Mouse (Mus musculus) neural tube, embryonic 15.5 days (tissue): ENCODE results near the gene Sephs1. TPM values are rescaled to one million over a fixed set of nuclear protein-coding genes. Genes with fewer than 3 reads are reported as not detected.

Source experiments
- ATAC-seq: fragments of 200-750 bp; cut with Nextera tagmentation; 2 replicates; pipeline ENCODE4 v1.8.0; 2017; ENCODE audit warnings: mild to moderate bottlenecking, moderate TSS enrichment, moderate library complexity; ENCODE audit not compliant: low FRiP score
- H3K27ac ChIP-seq: fragments of 300-500 bp; sonication (generic); replicated peaks from 2 replicates; pipeline ENCODE4 v1.5.1; 2015; ENCODE audit warnings: mild to moderate bottlenecking, inconsistent platforms
- H3K27me3 ChIP-seq: fragments of 300-500 bp; sonication (generic); replicated peaks from 2 replicates; pipeline ENCODE4 v1.6.1; 2015; ENCODE audit warnings: inconsistent platforms
- H3K36me3 ChIP-seq: fragments of 300-500 bp; sonication (generic); 2 replicates; pipeline ENCODE4 v1.6.1; 2015; ENCODE audit warnings: inconsistent platforms
- H3K4me1 ChIP-seq: fragments of 300-500 bp; sonication (generic); 2 replicates; pipeline ENCODE4 v1.6.1; 2015; ENCODE audit warnings: inconsistent platforms
- H3K4me2 ChIP-seq: fragments of 300-500 bp; sonication (generic); 2 replicates; pipeline ENCODE4 v1.6.1; 2015; ENCODE audit warnings: inconsistent platforms, mild to moderate bottlenecking, moderate library complexity
- H3K4me3 ChIP-seq: fragments of 300-500 bp; sonication (generic); replicated peaks from 2 replicates; pipeline ENCODE4 v1.5.1; 2015; ENCODE audit warnings: mild to moderate bottlenecking, inconsistent platforms
- H3K9ac ChIP-seq: fragments of 300-500 bp; sonication (generic); replicated peaks from 2 replicates; pipeline ENCODE4 v1.6.1; 2015; ENCODE audit warnings: mild to moderate bottlenecking, inconsistent platforms
- H3K9me3 ChIP-seq: fragments of 300-500 bp; sonication (generic); replicated peaks from 2 replicates; pipeline ENCODE4 v1.6.1; 2016; ENCODE audit warnings: inconsistent platforms
- WGBS: fragments of 180-500 bp; shearing (Covaris S2); methylation state at CpG from one replicate; pipeline ENCODE4 v1.1.7; 2015; ENCODE audit warnings: mixed read lengths; 5-methylcytosine and 5-hydroxymethylcytosine counted together
- polyA plus RNA-seq: library from polyadenylated mRNA; unstranded; fragments of >200 nt; fragmentation: Nextera tagmentation; extraction: Ambion mirVana; gene quantifications from 2 replicates; pipeline ENCODE4 v1.2.1, GENCODE M21; 2015

Gene Sephs1
- polyA plus RNA-seq, result 43.8 and 48.0 TPM in 2 replicates

DNA sequence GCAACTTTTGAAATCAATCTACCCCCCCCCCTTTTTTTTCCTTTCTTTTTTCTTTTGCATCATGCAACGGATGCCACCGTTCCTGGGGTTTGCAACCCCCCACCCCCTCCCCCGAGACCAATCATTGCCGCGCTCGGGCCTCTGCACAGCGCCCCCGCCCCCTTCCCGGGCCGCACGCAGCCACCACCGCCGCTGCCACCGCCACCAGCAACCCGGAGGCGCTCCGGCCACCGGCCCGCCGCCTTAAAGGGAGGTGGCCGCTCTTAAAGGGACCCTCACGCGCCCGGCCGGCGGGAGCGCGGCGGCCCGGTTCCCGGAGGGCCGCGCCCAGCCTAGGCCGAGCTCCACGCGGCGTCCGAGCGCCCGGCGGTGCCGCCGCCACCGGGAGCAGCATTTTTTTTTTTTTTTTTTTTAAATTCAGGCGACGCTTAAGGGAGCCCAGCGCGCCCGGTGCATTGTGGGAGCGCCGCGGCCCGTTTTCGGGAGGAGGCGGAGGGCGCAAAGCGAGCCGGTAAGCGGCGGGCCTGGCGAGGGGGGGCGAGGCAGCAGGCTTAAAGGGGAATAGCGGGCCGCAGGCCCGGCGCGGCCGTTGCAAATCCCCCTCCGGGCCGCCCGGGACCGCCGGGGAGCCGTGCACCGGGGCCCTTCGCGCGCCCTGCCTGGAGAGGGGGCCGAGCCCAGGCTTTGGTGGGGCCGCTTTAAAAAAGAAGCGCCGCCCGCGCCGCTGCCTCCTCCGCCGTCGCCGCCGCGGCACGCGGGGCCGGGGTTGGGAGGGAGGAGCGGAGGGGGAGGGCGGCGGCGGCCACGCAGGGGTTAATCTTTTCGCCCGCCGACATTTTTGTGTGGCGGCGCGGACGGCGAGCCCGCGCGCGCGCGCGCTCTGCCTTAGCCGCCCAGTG, at the start of gene Sephs1:
TSS of gene Sephs1 (plus strand) at position 215 of the 899 bp plus-strand sequence.
- Histone ChIP-seq H3K9ac (peak within 1 kb of the TSS; percentile 99), H3K36me3 (peaks cover 9% of the 10 kb centered on the region), H3K4me3 (peak within 1 kb of the TSS; percentile 96), H3K27me3 (no peaks in the 10 kb centered on the region), H3K4me2 (peak within 1 kb of the TSS; percentile 69), H3K4me1 (peaks cover 35% of the 10 kb centered on the region), H3K9me3 (no peaks in the 10 kb centered on the region), H3K27ac (peak within 1 kb of the TSS; percentile 100)
- WGBS, result under 1% methylated on average over 90 of the region's 115 CpGs
- ATAC-seq, result peak; percentile 90

DNA sequence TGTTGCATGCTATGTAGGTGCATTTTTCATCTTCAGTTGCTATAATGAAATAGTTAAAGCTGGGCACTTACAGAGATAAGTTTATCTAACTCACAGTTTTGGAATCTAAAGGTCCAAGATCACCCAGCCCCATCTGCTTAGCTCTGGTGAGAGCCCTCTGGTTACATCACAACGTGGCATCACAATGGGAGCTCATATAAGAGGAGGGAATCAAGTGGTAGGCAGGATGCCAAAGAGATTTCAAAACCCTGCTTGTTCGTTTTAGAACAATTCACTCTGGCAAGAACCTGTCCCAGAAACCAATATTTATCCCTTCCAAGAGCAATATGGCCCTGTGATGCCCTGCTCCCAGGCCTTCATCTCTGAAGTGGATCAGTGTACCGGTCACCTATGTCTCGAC, 49.2 kb upstream of the Sephs1 start:
- Histone ChIP-seq H3K27me3 (no peaks in the 10 kb centered on the region), H3K27ac (no peak overlapping the region), H3K4me1 (peaks cover 3% of the 10 kb centered on the region; the same call in 1 of the 2 replicates), H3K4me2 (no peak overlapping the region), H3K9ac (no peak overlapping the region), H3K4me3 (no peak overlapping the region), H3K36me3 (no peaks in the 10 kb centered on the region), H3K9me3 (no peaks in the 10 kb centered on the region)
- ATAC-seq, result no peak
- WGBS, result 78% methylated on average over 4 of the region's 4 CpGs

GRCm38 (mm10) chr2:4849449-4849848, 31.9 kb upstream of the Sephs1 start:
- 82% methylated on average over 2 of the region's 2 CpGs for WGBS

GRCm38 (mm10) chr2:4857186-4857585, 24.2 kb upstream of the Sephs1 start:
- H3K27ac ChIP-seq, result no peak overlapping the region
- H3K27me3 ChIP-seq, result no peaks in the 10 kb centered on the region
- no peak overlapping the region for H3K4me3 ChIP-seq
- 0 out of 2 replicates have a peak, but pooled peaks cover 2% of the 10 kb centered on the region for H3K4me1 ChIP-seq
- H3K36me3 ChIP-seq, result no peaks in the 10 kb centered on the region
- H3K9me3 ChIP-seq, result no peaks in the 10 kb centered on the region
- WGBS, result 76% methylated on average over 5 of the region's 5 CpGs
- no peak for ATAC-seq
- no peak overlapping the region for H3K4me2 ChIP-seq
- H3K9ac ChIP-seq, result no peak overlapping the region

More at GRCm38 (mm10) chr2:4849449-4849848, 31.9 kb upstream of the Sephs1 start:
- ATAC-seq, result no peak
- Histone ChIP-seq H3K27me3 (no peaks in the 10 kb centered on the region), H3K36me3 (no peaks in the 10 kb centered on the region), H3K9ac (no peak overlapping the region), H3K4me2 (no peak overlapping the region), H3K9me3 (no peaks in the 10 kb centered on the region), H3K27ac (no peak overlapping the region), H3K4me1 (no peaks in the 10 kb centered on the region), H3K4me3 (no peak overlapping the region)

- no peaks in the 10 kb centered on the region for H3K9me3 ChIP-seq
- H3K4me2 ChIP-seq, result no peak overlapping the region
- no peak overlapping the region for H3K9ac ChIP-seq
- H3K4me1 ChIP-seq, result 0 out of 2 replicates have a peak, but pooled peaks cover 2% of the 10 kb centered on the region
- no peak overlapping the region for H3K27ac ChIP-seq
- H3K27me3 ChIP-seq, result no peaks in the 10 kb centered on the region
- no peaks in the 10 kb centered on the region for H3K36me3 ChIP-seq
- ATAC-seq, result no peak
- H3K4me3 ChIP-seq, result no peak overlapping the region
- WGBS, result 69% methylated on average over 10 of the region's 10 CpGs
These were observed 23.2 kb upstream of the Sephs1 start for GRCm38 (mm10) chr2:4858161-4858560.

DNA sequence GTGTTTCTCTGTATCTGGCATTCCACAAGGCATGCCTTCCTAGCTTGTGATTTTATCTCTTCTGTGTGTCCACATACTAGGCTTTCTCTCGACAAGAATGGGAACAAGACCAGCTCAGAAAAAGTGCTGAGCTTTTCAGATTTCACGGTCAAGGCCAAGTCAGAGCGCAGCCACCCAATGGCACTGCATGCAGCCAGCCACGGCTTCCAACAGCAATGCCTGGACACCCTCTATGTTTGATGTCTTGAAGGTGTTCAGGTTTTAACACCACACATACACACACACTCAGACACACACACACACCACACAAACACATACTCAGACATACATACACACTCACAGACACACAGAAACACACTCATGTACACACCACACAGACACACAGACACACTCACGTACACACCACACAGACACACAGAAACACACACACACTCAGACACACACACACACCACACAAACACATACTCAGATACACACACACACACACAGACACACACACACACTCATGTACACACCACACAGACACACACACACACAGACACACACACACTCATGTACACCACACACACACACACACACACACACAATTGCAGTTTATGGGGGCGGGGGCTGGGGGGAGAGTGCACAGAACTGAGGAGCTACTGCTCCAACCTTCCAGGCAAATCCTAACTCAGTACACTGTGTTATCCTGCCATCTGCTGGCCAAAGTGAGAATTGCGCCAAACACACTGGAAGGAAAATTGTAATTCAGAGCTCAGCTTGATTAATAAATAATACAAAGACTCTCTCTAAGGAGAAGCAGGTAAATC, 17.2 kb upstream of the Sephs1 start:
- no peak overlapping the region for H3K9ac ChIP-seq
- 48% methylated on average over 7 of the region's 7 CpGs for WGBS
- ATAC-seq, result peak; percentile 87

DNA sequence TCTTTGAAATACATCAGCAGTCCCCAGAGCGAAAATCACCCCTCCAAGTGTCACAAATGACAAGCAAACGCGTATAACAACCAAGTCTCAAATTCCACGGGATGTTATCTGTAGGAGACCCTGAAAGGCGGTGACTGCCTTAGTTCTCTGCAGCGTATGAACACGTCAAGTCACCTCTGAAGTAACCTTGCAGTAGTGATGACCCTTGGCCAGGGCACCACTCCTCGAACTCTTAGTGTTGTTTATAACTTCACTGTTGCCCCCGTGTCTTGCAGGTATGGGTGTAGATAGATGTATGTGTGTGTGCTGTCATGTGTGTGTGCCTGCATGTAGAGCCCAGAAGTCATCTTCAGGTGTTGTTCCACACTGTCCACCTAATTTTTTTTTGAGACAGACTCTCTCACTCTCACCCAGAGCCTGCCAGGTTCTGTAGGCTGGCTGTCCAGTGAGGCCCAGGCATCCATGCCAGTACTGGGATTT, 16.5 kb upstream of the Sephs1 start:
- no peaks in the 10 kb centered on the region for H3K27me3 ChIP-seq
- no peak overlapping the region for H3K4me2 ChIP-seq
- H3K4me1 ChIP-seq, result no peaks in the 10 kb centered on the region
- H3K27ac ChIP-seq, result no peak overlapping the region
- ATAC-seq, result peak; percentile 33; the same call in 1 of the 2 replicates
- H3K9ac ChIP-seq, result no peak overlapping the region
- H3K4me3 ChIP-seq, result no peak overlapping the region
- 54% methylated on average over 9 of the region's 9 CpGs for WGBS
- H3K36me3 ChIP-seq, result no peaks in the 10 kb centered on the region
- no peaks in the 10 kb centered on the region for H3K9me3 ChIP-seq

More for the DNA sequence above, 17.2 kb upstream of the Sephs1 start:
- Histone ChIP-seq H3K9me3 (no peaks in the 10 kb centered on the region), H3K36me3 (no peaks in the 10 kb centered on the region), H3K4me1 (no peaks in the 10 kb centered on the region), H3K4me3 (no peak overlapping the region), H3K4me2 (no peak overlapping the region), H3K27me3 (no peaks in the 10 kb centered on the region), H3K27ac (no peak overlapping the region)

GRCm38 (mm10) chr2:4868028-4868725, 13.2 kb upstream of the Sephs1 start:
- 84% methylated on average over 12 of the region's 12 CpGs for WGBS
- H3K9ac ChIP-seq, result no peak overlapping the region
- no peaks in the 10 kb centered on the region for H3K36me3 ChIP-seq
- H3K4me1 ChIP-seq, result no peaks in the 10 kb centered on the region
- no peaks in the 10 kb centered on the region for H3K27me3 ChIP-seq
- H3K4me2 ChIP-seq, result no peak overlapping the region
- no peaks in the 10 kb centered on the region for H3K9me3 ChIP-seq
- no peak overlapping the region for H3K27ac ChIP-seq
- no peak overlapping the region for H3K4me3 ChIP-seq
- ATAC-seq, result no peak

DNA sequence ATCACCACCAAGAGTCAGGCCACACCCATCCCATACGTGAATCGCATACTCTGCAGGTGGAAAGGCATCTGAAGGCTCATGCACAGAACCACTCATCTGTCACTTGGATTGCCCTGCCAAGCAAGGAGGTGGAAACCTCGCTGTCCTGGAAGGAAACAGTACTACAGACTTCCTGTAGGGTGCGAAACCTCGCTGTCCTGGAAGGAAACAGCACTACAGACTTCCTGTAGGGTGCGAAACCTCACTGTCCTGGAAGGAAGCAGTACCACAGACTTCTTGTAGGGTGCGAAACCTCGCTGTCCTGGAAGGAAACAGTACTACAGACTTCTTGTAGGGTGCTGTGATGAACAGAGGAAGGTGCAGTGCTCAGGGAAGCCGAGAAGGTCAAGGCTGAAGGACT, 8.6 kb upstream of the Sephs1 start:
- no peaks in the 10 kb centered on the region for H3K4me1 ChIP-seq
- 80% methylated on average over 9 of the region's 9 CpGs for WGBS
- H3K4me2 ChIP-seq, result no peak overlapping the region
- no peak overlapping the region for H3K4me3 ChIP-seq
- ATAC-seq, result no peak
- H3K27me3 ChIP-seq, result no peaks in the 10 kb centered on the region
- H3K9ac ChIP-seq, result no peak overlapping the region
- H3K27ac ChIP-seq, result no peak overlapping the region
- H3K36me3 ChIP-seq, result no peaks in the 10 kb centered on the region
- no peaks in the 10 kb centered on the region for H3K9me3 ChIP-seq

DNA sequence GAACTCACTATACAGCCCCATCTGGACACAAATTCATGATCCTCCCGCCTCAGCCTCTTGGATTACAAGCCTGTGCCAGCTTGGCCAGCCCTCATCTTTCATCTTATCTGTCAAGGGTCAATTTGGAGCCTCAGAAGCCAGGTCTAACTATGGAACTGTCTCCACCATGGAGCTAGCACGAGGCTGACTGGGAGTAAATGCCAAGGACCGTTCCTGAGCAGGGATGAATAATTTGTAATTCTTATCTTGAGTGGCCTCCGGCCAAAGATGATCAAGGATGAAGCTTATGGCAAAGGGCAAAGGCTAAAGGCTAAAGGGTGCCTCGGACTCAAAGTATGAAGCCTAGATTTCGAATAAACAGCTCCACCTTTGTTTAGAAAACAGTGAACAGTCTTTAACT, 8.0 kb upstream of the Sephs1 start:
- no peak for ATAC-seq
- no peaks in the 10 kb centered on the region for H3K36me3 ChIP-seq
- H3K4me3 ChIP-seq, result no peak overlapping the region
- no peak overlapping the region for H3K4me2 ChIP-seq
- 79% methylated on average over 6 of the region's 6 CpGs for WGBS
- no peaks in the 10 kb centered on the region for H3K27me3 ChIP-seq
- H3K4me1 ChIP-seq, result no peaks in the 10 kb centered on the region
- no peak overlapping the region for H3K9ac ChIP-seq
- H3K27ac ChIP-seq, result no peak overlapping the region
- H3K9me3 ChIP-seq, result no peaks in the 10 kb centered on the region

DNA sequence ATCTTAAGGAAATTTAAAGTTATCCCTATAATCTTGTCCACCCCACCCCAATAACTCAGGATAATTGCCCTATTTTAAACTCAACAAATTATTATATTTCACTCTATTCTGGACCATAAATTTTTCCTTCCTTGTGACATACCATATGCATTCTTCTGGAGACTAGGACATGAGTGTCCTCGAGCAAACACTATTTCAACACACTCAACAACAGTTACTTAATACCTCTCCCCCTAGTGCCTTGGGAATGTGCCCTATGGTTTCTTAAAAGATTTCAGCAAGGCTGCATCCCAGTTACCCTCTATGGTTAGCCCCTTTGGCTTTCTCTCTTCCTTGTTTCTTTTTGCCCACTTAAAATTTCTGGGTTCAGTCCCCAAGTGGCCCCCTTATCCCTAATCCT, 6.3 kb upstream of the Sephs1 start:
- Histone ChIP-seq H3K27me3 (no peaks in the 10 kb centered on the region), H3K36me3 (no peaks in the 10 kb centered on the region), H3K4me3 (no peak overlapping the region), H3K9me3 (no peaks in the 10 kb centered on the region), H3K4me1 (peaks cover 8% of the 10 kb centered on the region; the same call in 1 of the 2 replicates), H3K9ac (no peak overlapping the region), H3K4me2 (no peak overlapping the region), H3K27ac (no peak overlapping the region)
- ATAC-seq, result no peak
- 60% methylated on average over 1 of the region's 1 CpGs for WGBS
